Mouse (Mus musculus): ENCODE measurements at regions not wholly inside any gene's neighbourhood (a gene's known extent, or its start where the extent isn't known, plus 50 kb on each side); places are given as distances from the start of the nearest gene placed in this dataset.

- Histone ChIP-seq H3K4me1 (replicated peaks; ENCODE audit: control insufficient read depth in 2 of 2, insufficient read depth in 2 of 2, low read length in 1 of 2) (no peaks in the 10 kb centered on the region; a peak in 1 of 4 replicates), H3K4me3 (ENCODE audit: insufficient read depth in 1 of 2, low read depth in 2 of 2, low read length in 2 of 2) (no peak overlapping the region), H3K9me3 (ENCODE audit: control insufficient read depth, low read length) (no peaks in the 10 kb centered on the region), H3K36me3 (replicated peaks; ENCODE audit: control insufficient read depth, insufficient read depth, low read depth) (no peaks in the 10 kb centered on the region), H3K9ac (replicated peaks) (no peak overlapping the region), H3K27me3 (ENCODE audit: control insufficient read depth, insufficient read depth, low read length) (no peaks in the 10 kb centered on the region), H3K27ac (no peak overlapping the region), H3K4me2 (ENCODE audit: low read depth) (no peak overlapping the region)
- no peak for ATAC-seq (ENCODE audit: insufficient read depth)
- DNase-seq (ENCODE audit: low read depth in 3 of 3, low spot score in 3 of 3): no peak
- WGBS (ENCODE audit: insufficient replicate concordance): 73% methylated on average over 5 of the region's 5 CpGs
- TF ChIP-seq CTCF (IDR thresholded peaks at IDR 0.05; ENCODE audit: low read depth) (no peak), EP300 (IDR thresholded peaks at IDR 0.05; ENCODE audit: low read depth) (no peak)
Observed at GRCm38 (mm10) chr5:75437924-75438323, 136.8 kb upstream of the Kit start.

DNA sequence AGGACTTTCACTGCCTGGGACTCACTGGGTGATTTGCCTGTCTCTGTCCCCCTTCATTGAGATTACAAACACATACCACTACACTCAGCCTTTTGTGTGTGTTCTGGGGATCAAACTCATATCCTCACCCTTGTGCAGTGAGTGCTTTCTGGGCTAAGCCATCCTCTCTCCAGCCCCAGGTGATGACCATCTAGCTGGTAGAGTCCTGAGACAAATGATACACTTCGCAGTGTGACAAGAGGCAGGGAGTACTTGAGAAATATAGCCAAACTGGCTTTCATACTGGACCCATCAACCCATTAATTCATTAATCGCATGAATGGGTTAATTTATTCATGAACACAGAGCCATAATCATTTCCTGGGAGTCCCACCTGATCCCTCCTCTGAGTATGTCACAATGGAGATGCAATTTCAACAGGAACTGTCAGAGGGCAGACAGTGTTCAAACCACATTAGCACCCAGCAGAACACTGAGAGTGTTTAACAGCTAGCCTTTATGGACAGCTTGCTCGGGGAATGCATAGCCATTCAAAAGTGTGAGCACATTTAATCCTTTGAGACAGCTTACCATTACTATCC lies 130.6 kb upstream of the Kit start:
- 74% methylated on average over 3 of the region's 3 CpGs for WGBS (ENCODE audit: insufficient replicate concordance)
- ATAC-seq (ENCODE audit: insufficient read depth): no peak
- no peak overlapping the region for H3K9ac ChIP-seq (replicated peaks)
- no peak overlapping the region for H3K4me2 ChIP-seq (ENCODE audit: low read depth)
- no peaks in the 10 kb centered on the region for H3K27me3 ChIP-seq (ENCODE audit: control insufficient read depth, insufficient read depth, low read length)
- H3K36me3 ChIP-seq (replicated peaks; ENCODE audit: control insufficient read depth, insufficient read depth, low read depth): no peaks in the 10 kb centered on the region
- TF ChIP-seq CTCF (IDR thresholded peaks at IDR 0.05; ENCODE audit: low read depth) (no peak), EP300 (IDR thresholded peaks at IDR 0.05; ENCODE audit: low read depth) (no peak)
- no peak overlapping the region for H3K4me3 ChIP-seq (ENCODE audit: insufficient read depth in 1 of 2, low read depth in 2 of 2, low read length in 2 of 2)
- H3K4me1 ChIP-seq (replicated peaks; ENCODE audit: control insufficient read depth in 2 of 2, insufficient read depth in 2 of 2, low read length in 1 of 2): peaks cover 0 to 2% of the 10 kb centered on the region in 2 experiments; a peak in 2 of 4 replicates
- no peaks in the 10 kb centered on the region for H3K9me3 ChIP-seq (ENCODE audit: control insufficient read depth, low read length)
- H3K27ac ChIP-seq: no peak overlapping the region
- no peak for DNase-seq (ENCODE audit: low read depth in 3 of 3, low spot score in 3 of 3)

- TF ChIP-seq CTCF (IDR thresholded peaks at IDR 0.05; ENCODE audit: low read depth) (no peak), EP300 (IDR thresholded peaks at IDR 0.05; ENCODE audit: low read depth) (no peak)
- 13% methylated on average over 1 of the region's 1 CpGs for whole genome bisulfite sequencing (ENCODE audit: insufficient replicate concordance)
- Histone ChIP-seq H3K27me3 (ENCODE audit: control insufficient read depth, insufficient read depth, low read length) (no peaks in the 10 kb centered on the region), H3K36me3 (replicated peaks; ENCODE audit: control insufficient read depth, insufficient read depth, low read depth) (no peaks in the 10 kb centered on the region), H3K9ac (replicated peaks) (no peak overlapping the region), H3K9me3 (ENCODE audit: control insufficient read depth, low read length) (no peaks in the 10 kb centered on the region), H3K27ac (no peak overlapping the region), H3K4me1 (replicated peaks; ENCODE audit: control insufficient read depth in 2 of 2, insufficient read depth in 2 of 2, low read length in 1 of 2) (peaks cover 0 to 13% of the 10 kb centered on the region in 2 experiments; a peak in 3 of 4 replicates), H3K4me3 (ENCODE audit: insufficient read depth in 1 of 2, low read depth in 2 of 2, low read length in 2 of 2) (no peak overlapping the region), H3K4me2 (ENCODE audit: low read depth) (no peak overlapping the region)
- ATAC-seq (ENCODE audit: insufficient read depth) (no peak), DNase-seq (ENCODE audit: low read depth in 3 of 3, low spot score in 3 of 3) (no peak)
Observed at GRCm38 (mm10) chr5:75446386-75446785, 128.3 kb upstream of the Kit start.

GRCm38 (mm10) chr5:75449913-75450525 lies 124.7 kb upstream of the Kit start:
- no peak for TF ChIP-seq CTCF (IDR thresholded peaks at IDR 0.05; ENCODE audit: low read depth)
- ATAC-seq (ENCODE audit: insufficient read depth): peak; percentile 33; the same call in 1 of the 2 replicates
- Histone ChIP-seq H3K4me1 (replicated peaks; ENCODE audit: control insufficient read depth in 2 of 2, insufficient read depth in 2 of 2, low read length in 1 of 2) (peaks cover 0 to 18% of the 10 kb centered on the region in 2 experiments; a peak in 3 of 4 replicates), H3K9me3 (ENCODE audit: control insufficient read depth, low read length) (no peaks in the 10 kb centered on the region), H3K27ac (no peak overlapping the region), H3K9ac (replicated peaks) (no peak overlapping the region), H3K36me3 (replicated peaks; ENCODE audit: control insufficient read depth, insufficient read depth, low read depth) (no peaks in the 10 kb centered on the region), H3K4me2 (ENCODE audit: low read depth) (peak overlapping the region; percentile 37), H3K4me3 (ENCODE audit: insufficient read depth in 1 of 2, low read depth in 2 of 2, low read length in 2 of 2) (no peak overlapping the region), H3K27me3 (ENCODE audit: control insufficient read depth, insufficient read depth, low read length) (no peaks in the 10 kb centered on the region)
- no peak for DNase-seq (ENCODE audit: low read depth in 3 of 3, low spot score in 3 of 3)
- WGBS (ENCODE audit: insufficient replicate concordance): 78% methylated on average over 21 of the region's 21 CpGs

- no peaks in the 10 kb centered on the region for H3K9me3 ChIP-seq (ENCODE audit: control insufficient read depth, low read length)
- peak overlapping the region; percentile 37 for H3K4me2 ChIP-seq (ENCODE audit: low read depth)
- H3K36me3 ChIP-seq (replicated peaks; ENCODE audit: control insufficient read depth, insufficient read depth, low read depth): no peaks in the 10 kb centered on the region
- DNase-seq (ENCODE audit: low read depth in 3 of 3, low spot score in 3 of 3) (peak in 1 of 3 experiments; percentile 47), ATAC-seq (ENCODE audit: insufficient read depth) (peak; percentile 89)
- H3K4me1 ChIP-seq (replicated peaks; ENCODE audit: control insufficient read depth in 2 of 2, insufficient read depth in 2 of 2, low read length in 1 of 2): peaks cover 0 to 18% of the 10 kb centered on the region in 2 experiments; a peak in 3 of 4 replicates
- H3K4me3 ChIP-seq (ENCODE audit: insufficient read depth in 1 of 2, low read depth in 2 of 2, low read length in 2 of 2): no peak overlapping the region
- TF ChIP-seq CTCF (IDR thresholded peaks at IDR 0.05; ENCODE audit: low read depth) (no peak), EP300 (IDR thresholded peaks at IDR 0.05; ENCODE audit: low read depth) (no peak)
- no peak overlapping the region for H3K9ac ChIP-seq (replicated peaks)
- H3K27ac ChIP-seq: no peak overlapping the region
- 32% methylated on average over 9 of the region's 9 CpGs for WGBS (ENCODE audit: insufficient replicate concordance)
- no peaks in the 10 kb centered on the region for H3K27me3 ChIP-seq (ENCODE audit: control insufficient read depth, insufficient read depth, low read length)
Observed at GRCm38 (mm10) chr5:75450564-75450963, 124.2 kb upstream of the Kit start.
